Comparison of ENCODE assay signal across 7 mouse cellular contexts in the genomic region with DNA sequence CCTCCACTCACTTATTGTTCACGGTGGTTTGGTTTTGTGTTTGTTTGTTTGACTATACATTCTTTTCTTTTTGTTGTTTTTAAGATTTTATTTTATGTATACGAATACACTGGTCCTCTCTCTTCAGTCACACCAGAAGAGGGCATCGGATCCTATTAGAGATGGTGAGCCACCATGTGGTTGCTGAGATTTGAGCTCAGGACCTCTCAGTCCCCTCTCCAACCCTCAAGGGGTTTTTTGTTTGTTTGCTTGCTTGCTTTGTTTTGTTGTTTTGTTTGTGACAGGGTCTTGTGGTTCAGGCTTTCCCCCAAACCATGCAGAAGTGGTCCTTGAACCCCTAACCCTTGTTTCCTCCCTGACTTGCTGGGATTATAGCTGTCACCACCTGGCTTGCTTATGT. TPM values are rescaled to one million over a fixed set of nuclear protein-coding genes. Genes with fewer than 3 reads are reported as not detected.
DNase-seq lines count a peak whose midpoint lies in the region; ATAC-seq and TF ChIP-seq lines count a peak whose summit lies in the region.

No protein-coding gene starts in this region.

- peak overlapping the region; percentile 84 for H3K4me2 ChIP-seq in liver, embryonic 11.5 days

- no peaks in the 10 kb centered on the region for H3K9me3 ChIP-seq in liver, embryonic 11.5 days (ENCODE audit: control insufficient read depth, low read length)

- peak overlapping the region; percentile 95 for H3K27ac ChIP-seq in embryonic fibroblast, embryonic 13.5 days (ENCODE audit: insufficient read depth, low read length)
- peak overlapping the region; percentile 100 for H3K27ac ChIP-seq in liver, embryonic 11.5 days (ENCODE audit: low read depth, low read length)

- no peak for TF ChIP-seq CTCF in embryonic fibroblast, embryonic 13.5 days (IDR thresholded peaks at IDR 0.05; ENCODE audit: borderline replicate concordance, insufficient read depth, low read length)

- H3K4me1 ChIP-seq in embryonic fibroblast, embryonic 13.5 days (ENCODE audit: control insufficient read depth, insufficient read depth, low read length), result peaks cover 7% of the 10 kb centered on the region; the same call in 1 of the 2 replicates
- H3K4me1 ChIP-seq in liver, embryonic 11.5 days (replicated peaks; ENCODE audit: control insufficient read depth, insufficient read depth, low read length), result peaks cover 17% of the 10 kb centered on the region

- TF ChIP-seq POLR2A in embryonic fibroblast, embryonic 13.5 days (IDR thresholded peaks at IDR 0.05; ENCODE audit: low read depth, low read length), result no peak

- peak overlapping the region; percentile 8 for H3K4me3 ChIP-seq in embryonic fibroblast, embryonic 13.5 days (ENCODE audit: insufficient read depth, low read length)
- peak overlapping the region; percentile 56; the same call in 1 of the 2 replicates for H3K4me3 ChIP-seq in liver, embryonic 11.5 days (ENCODE audit: low read depth, low read length)

- H3K27me3 ChIP-seq in liver, embryonic 11.5 days (replicated peaks; ENCODE audit: control insufficient read depth, insufficient read depth, low read length), result no peaks in the 10 kb centered on the region

- peak; percentile 12 for DNase-seq in retina, postnatal 1 day
- DNase-seq in retina, embryonic 14.5 days (ENCODE audit: low spot score), result no peak
- DNase-seq in liver, embryonic 11.5 days (ENCODE audit: low spot score), result no peak
- no peak for DNase-seq in thymus, postnatal 14 days
- DNase-seq in thymus, postnatal 36 days, result no peak
- no peak for DNase-seq in kidney, adult 18-20 months

- H3K36me3 ChIP-seq in liver, embryonic 11.5 days (ENCODE audit: control insufficient read depth, insufficient read depth, low read length), result no peaks in the 10 kb centered on the region

- H3K9ac ChIP-seq in liver, embryonic 11.5 days (ENCODE audit: low read depth, low read length), result peak overlapping the region; percentile 93

- no peak for ATAC-seq in liver, embryonic 11.5 days (replicated peaks; ENCODE audit: low FRiP score)

- WGBS in liver, embryonic 11.5 days, result 62% methylated on average over 3 of the region's 3 CpGs

RNA-seq across cellular contexts. Expression of a gene that starts 1.5 kb away (rescaled TPM):
- polyA plus RNA-seq in embryonic fibroblast, embryonic 13.5 days (2011; ENCODE audit: insufficient read length, low read depth, missing spikeins), result 2.5 and 3.7 TPM in 2 replicates
- polyA plus RNA-seq in liver, embryonic 11.5 days (2014; fragmentation: Nextera tagmentation; extraction: Ambion mirVana), result 3.5 and 5.0 TPM in 2 replicates

RNA-seq across cellular contexts. Expression of a gene that starts 6.8 kb away (rescaled TPM):
- 2.6 and 7.5 TPM in 2 replicates for polyA plus RNA-seq in embryonic fibroblast, embryonic 13.5 days (2011; ENCODE audit: insufficient read length, low read depth, missing spikeins)
- polyA plus RNA-seq in liver, embryonic 11.5 days (2014; fragmentation: Nextera tagmentation; extraction: Ambion mirVana), result 45.6 and 60.2 TPM in 2 replicates

RNA-seq across cellular contexts. Expression of a gene that starts 7.9 kb away (rescaled TPM):
- 11.0 and 16.1 TPM in 2 replicates for polyA plus RNA-seq in embryonic fibroblast, embryonic 13.5 days (2011; ENCODE audit: insufficient read length, low read depth, missing spikeins)
- 15.1 and 18.9 TPM in 2 replicates for polyA plus RNA-seq in liver, embryonic 11.5 days (2014; fragmentation: Nextera tagmentation; extraction: Ambion mirVana)

RNA-seq across cellular contexts. Expression of a gene that starts 15.1 kb away (rescaled TPM):
- polyA plus RNA-seq in embryonic fibroblast, embryonic 13.5 days (2011; ENCODE audit: insufficient read length, low read depth, missing spikeins), result not detected in 2 replicates
- polyA plus RNA-seq in liver, embryonic 11.5 days (2014; fragmentation: Nextera tagmentation; extraction: Ambion mirVana), result 0.93 and 1.5 TPM in 2 replicates

RNA-seq across cellular contexts. Expression of a gene that starts 16.3 kb away (rescaled TPM):
- 9.2 and 11.1 TPM in 2 replicates for polyA plus RNA-seq in embryonic fibroblast, embryonic 13.5 days (2011; ENCODE audit: insufficient read length, low read depth, missing spikeins)
- 12.1 and 12.7 TPM in 2 replicates for polyA plus RNA-seq in liver, embryonic 11.5 days (2014; fragmentation: Nextera tagmentation; extraction: Ambion mirVana)
